Mouse (Mus musculus) limb, embryonic 10.5 days (tissue): ENCODE results near the gene Ppp1r13l. TPM values are rescaled to one million over a fixed set of nuclear protein-coding genes. Genes with fewer than 3 reads are reported as not detected.

Experiments
- DNase-seq: peaks from one replicate; pipeline ENCODE4 v3.0.0-alpha.2; 2017; ENCODE audit warnings: low spot score
- H3K27ac ChIP-seq: fragments of 300-500 bp; sonication (generic); 2 replicates; pipeline ENCODE4 v1.5.1; 2016; ENCODE audit warnings: mild to moderate bottlenecking
- H3K27me3 ChIP-seq: fragments of 300-500 bp; sonication (generic); 2 replicates; pipeline ENCODE4 v1.6.1; 2016; ENCODE audit warnings: low read depth, mild to moderate bottlenecking; ENCODE audit not compliant: poor library complexity, severe bottlenecking
- H3K36me3 ChIP-seq: fragments of 300-500 bp; sonication (generic); 2 replicates; pipeline ENCODE4 v1.6.1; 2016; ENCODE audit warnings: mild to moderate bottlenecking, moderate library complexity
- H3K4me1 ChIP-seq: fragments of 300-500 bp; sonication (generic); 2 replicates; pipeline ENCODE4 v1.6.1; 2016
- H3K4me3 ChIP-seq: fragments of 300-500 bp; sonication (generic); 2 replicates; pipeline ENCODE4 v1.5.1; 2016; ENCODE audit warnings: mild to moderate bottlenecking, moderate library complexity
- H3K9me3 ChIP-seq: fragments of 300-500 bp; sonication (generic); replicated peaks from 2 replicates; pipeline ENCODE4 v1.6.1; 2016; ENCODE audit warnings: mild to moderate bottlenecking
- WGBS: fragments of 180-500 bp; shearing (Covaris S2); methylation state at CpG from one replicate; pipeline ENCODE4 v1.1.7; 2016; 5-methylcytosine and 5-hydroxymethylcytosine counted together
- microRNA counts: library from miRNA; unstranded; fragments of <30 nt; microRNA quantifications from one replicate; lab custom pipeline; 2017
- microRNA-seq: library from miRNA; unstranded; fragments of <30 nt; microRNA quantifications from one replicate; pipeline ENCODE4, GENCODE M21; 2017
- polyA plus RNA-seq: library from polyadenylated mRNA; unstranded; fragments of >200 nt; fragmentation: Nextera tagmentation; extraction: Ambion mirVana; gene quantifications from 2 replicates; pipeline ENCODE4 v1.2.1, GENCODE M21; 2016

Gene Ppp1r13l
- polyA plus RNA-seq, 1 experiment from 2014 or later, result 7.0 TPM

GRCm38 (mm10) chr7:19413525-19413924, 54.0 kb downstream of the Ppp1r13l start:
- DNase-seq, result no peak
- WGBS, result 83% methylated on average over 3 of the region's 3 CpGs
- Histone ChIP-seq H3K27ac (no peak overlapping the region), H3K36me3 (no peaks in the 10 kb centered on the region), H3K4me1 (peaks cover 10% of the 10 kb centered on the region), H3K27me3 (peaks cover 46% of the 10 kb centered on the region), H3K4me3 (no peak overlapping the region), H3K9me3 (0 out of 2 replicates have a peak, but pooled peaks cover 2% of the 10 kb centered on the region)

GRCm38 (mm10) chr7:19416590-19416989, 57.0 kb downstream of the Ppp1r13l start:
- 0 out of 2 replicates have a peak, but pooled peaks cover 2% of the 10 kb centered on the region for H3K9me3 ChIP-seq
- no peaks in the 10 kb centered on the region for H3K36me3 ChIP-seq
- H3K4me1 ChIP-seq, result peaks cover 13% of the 10 kb centered on the region
- WGBS, result 82% methylated on average over 15 of the region's 15 CpGs
- H3K27me3 ChIP-seq, result peaks cover 73% of the 10 kb centered on the region
- H3K27ac ChIP-seq, result no peak overlapping the region
- no peak for DNase-seq
- no peak overlapping the region for H3K4me3 ChIP-seq

- Histone ChIP-seq H3K27me3 (peaks cover 76% of the 10 kb centered on the region), H3K27ac (no peak overlapping the region), H3K4me1 (peaks cover 13% of the 10 kb centered on the region), H3K36me3 (peaks cover 4% of the 10 kb centered on the region), H3K9me3 (0 out of 2 replicates have a peak, but pooled peaks cover 2% of the 10 kb centered on the region), H3K4me3 (no peak overlapping the region)
- no peak for DNase-seq
- 5% methylated on average over 28 of the region's 28 CpGs for WGBS
Observed at GRCm38 (mm10) chr7:19420121-19420520, 60.6 kb downstream of the Ppp1r13l start.

- DNase-seq, result peak; percentile 86
- Histone ChIP-seq H3K4me1 (peaks cover 13% of the 10 kb centered on the region), H3K4me3 (peak overlapping the region; percentile 49), H3K27ac (no peak overlapping the region), H3K9me3 (0 out of 2 replicates have a peak, but pooled peaks cover 2% of the 10 kb centered on the region), H3K27me3 (peaks cover 67% of the 10 kb centered on the region), H3K36me3 (peaks cover 13% of the 10 kb centered on the region)
- WGBS, result 12% methylated on average over 43 of the region's 43 CpGs
Observed at GRCm38 (mm10) chr7:19420821-19421636, 61.5 kb downstream of the Ppp1r13l start.

- H3K4me3 ChIP-seq, result no peak overlapping the region
- peaks cover 47% of the 10 kb centered on the region for H3K27me3 ChIP-seq
- peaks cover 13% of the 10 kb centered on the region for H3K4me1 ChIP-seq
- 0 out of 2 replicates have a peak, but pooled peaks cover 1% of the 10 kb centered on the region for H3K9me3 ChIP-seq
- no peak for DNase-seq
- peaks cover 34% of the 10 kb centered on the region for H3K36me3 ChIP-seq
- no peak overlapping the region for H3K27ac ChIP-seq
- WGBS, result 90% methylated on average over 3 of the region's 3 CpGs
Observed at GRCm38 (mm10) chr7:19423083-19423482, 63.5 kb downstream of the Ppp1r13l start.

- Histone ChIP-seq H3K4me1 (peaks cover 13% of the 10 kb centered on the region), H3K27me3 (peaks cover 37% of the 10 kb centered on the region), H3K27ac (no peak overlapping the region), H3K4me3 (no peak overlapping the region), H3K36me3 (peaks cover 44% of the 10 kb centered on the region), H3K9me3 (no peaks in the 10 kb centered on the region)
- 74% methylated on average over 4 of the region's 4 CpGs for WGBS
- no peak for DNase-seq
Observed at GRCm38 (mm10) chr7:19424051-19424450, 64.5 kb downstream of the Ppp1r13l start.

- no peaks in the 10 kb centered on the region for H3K9me3 ChIP-seq
- no peak overlapping the region for H3K4me3 ChIP-seq
- no peak overlapping the region for H3K27ac ChIP-seq
- H3K27me3 ChIP-seq, result peaks cover 14% of the 10 kb centered on the region; the same call in 1 of the 2 replicates
- H3K36me3 ChIP-seq, result peaks cover 67% of the 10 kb centered on the region
- 73% methylated on average over 6 of the region's 6 CpGs for WGBS
- peaks cover 2% of the 10 kb centered on the region; the same call in 1 of the 2 replicates for H3K4me1 ChIP-seq
- DNase-seq, result no peak
Observed at GRCm38 (mm10) chr7:19426349-19426748, 66.8 kb downstream of the Ppp1r13l start.

GRCm38 (mm10) chr7:19426888-19427287, 67.3 kb downstream of the Ppp1r13l start:
- DNase-seq, result no peak
- H3K36me3 ChIP-seq, result peaks cover 72% of the 10 kb centered on the region
- no peak overlapping the region for H3K4me3 ChIP-seq
- no peaks in the 10 kb centered on the region for H3K9me3 ChIP-seq
- H3K4me1 ChIP-seq, result no peaks in the 10 kb centered on the region
- no peak overlapping the region for H3K27ac ChIP-seq
- peaks cover 10% of the 10 kb centered on the region; the same call in 1 of the 2 replicates for H3K27me3 ChIP-seq
- 92% methylated on average over 6 of the region's 6 CpGs for WGBS

MicroRNA genes within 50 kb of the gene (microRNA counts, 519-probe panel; counts per million panel counts)
- microRNA mmu-miR-343 (lab: Ali Mortazavi, UCI), result 684 counts per million, percentile 72 among the panel's probes with 10 or more counts

Small RNA genes lying within 50 kb of the gene (microRNA-seq; reads per million reads assigned to microRNA genes)
- not detected for gene Mir343

Other genes starting within 250 kb of the Ppp1r13l start
- 1.1 and 2.2 TPM in 2 replicates for gene Gm4969, start 241.4 kb upstream of the Ppp1r13l start, polyA plus RNA-seq
- gene Fbxo46, start 239.9 kb upstream of the Ppp1r13l start, polyA plus RNA-seq, result 15.2 and 19.6 TPM in 2 replicates
- 12.5 and 14.4 TPM in 2 replicates for gene Qpctl, start 210.5 kb upstream of the Ppp1r13l start, polyA plus RNA-seq
- gene Snrpd2, start 210.0 kb upstream of the Ppp1r13l start, polyA plus RNA-seq, result 176 and 199 TPM in 2 replicates
- 0.06 and 0.09 TPM in 2 replicates for gene Gipr, start 193.6 kb upstream of the Ppp1r13l start, polyA plus RNA-seq
- 3.2 and 6.4 TPM in 2 replicates for gene Eml2, start 183.3 kb upstream of the Ppp1r13l start, polyA plus RNA-seq
- 6.5 and 8.5 TPM in 2 replicates for gene Gpr4, start 147.2 kb upstream of the Ppp1r13l start, polyA plus RNA-seq
- 45.7 and 48.7 TPM in 2 replicates for gene Opa3, start 131.4 kb upstream of the Ppp1r13l start, polyA plus RNA-seq
- gene Vasp, start 87.9 kb upstream of the Ppp1r13l start, polyA plus RNA-seq, result 68.1 and 75.7 TPM in 2 replicates
- 0.16 and 0.39 TPM in 2 replicates for gene Ppm1n, start 79.7 kb upstream of the Ppp1r13l start, polyA plus RNA-seq
- gene Rtn2, start 77.1 kb upstream of the Ppp1r13l start, polyA plus RNA-seq, result 5.5 and 5.6 TPM in 2 replicates
- 0.04 and 0.11 TPM in 2 replicates for gene Fosb, start 49.7 kb upstream of the Ppp1r13l start, polyA plus RNA-seq
- 97.8 and 101 TPM in 2 replicates for gene Ercc1, start 15.0 kb upstream of the Ppp1r13l start, polyA plus RNA-seq
- 28.3 and 31.4 TPM in 2 replicates for gene Cd3eap, start 266 bp upstream of the Ppp1r13l start, polyA plus RNA-seq
- 25.6 and 26.6 TPM in 2 replicates for gene Ercc2, start 22.3 kb downstream of the Ppp1r13l start, polyA plus RNA-seq
- 3.3 and 4.4 TPM in 2 replicates for gene Klc3, start 44.4 kb downstream of the Ppp1r13l start, polyA plus RNA-seq
- gene Ckm, start 45.0 kb downstream of the Ppp1r13l start, polyA plus RNA-seq, result not detected in 2 replicates
- gene Mark4, start 99.1 kb downstream of the Ppp1r13l start, polyA plus RNA-seq, result 7.6 and 8.0 TPM in 2 replicates
- gene Exoc3l2, start 103.6 kb downstream of the Ppp1r13l start, polyA plus RNA-seq, result 1.2 and 1.7 TPM in 2 replicates
- 2.3 and 2.4 TPM in 2 replicates for gene Bloc1s3, start 148.6 kb downstream of the Ppp1r13l start, polyA plus RNA-seq
- 74.0 and 90.5 TPM in 2 replicates for gene Trappc6a, start 148.6 kb downstream of the Ppp1r13l start, polyA plus RNA-seq
- gene Nkpd1, start 158.1 kb downstream of the Ppp1r13l start, polyA plus RNA-seq, result 0.10 and 0.11 TPM in 2 replicates
- gene Ppp1r37, start 203.3 kb downstream of the Ppp1r13l start, polyA plus RNA-seq, result 25.9 and 27.2 TPM in 2 replicates
- 0.71 and 0.93 TPM in 2 replicates for gene Zfp296, start 217.5 kb downstream of the Ppp1r13l start, polyA plus RNA-seq
- gene Gemin7, start 217.8 kb downstream of the Ppp1r13l start, polyA plus RNA-seq, result 196 and 201 TPM in 2 replicates
- 59.0 and 63.4 TPM in 2 replicates for gene Clasrp, start 244.7 kb downstream of the Ppp1r13l start, polyA plus RNA-seq